Mouse (Mus musculus) frontal cortex, postnatal 14 days (tissue): Measurements from ENCODE around the gene Ttll8.

ENCODE experiments used
- DNase-seq, 2 experiments: peaks; one replicate each; pipeline ENCODE4 v3.0.0; 2022; ENCODE audit warnings: low spot score in 2 of 2

The Ttll8 gene

GRCm38 (mm10) chr15:88954368-88955072, at the start of gene Ttll8:
TSS of gene Ttll8 (minus strand) at chr15:88954418.
- no peak for DNase-seq

DNA sequence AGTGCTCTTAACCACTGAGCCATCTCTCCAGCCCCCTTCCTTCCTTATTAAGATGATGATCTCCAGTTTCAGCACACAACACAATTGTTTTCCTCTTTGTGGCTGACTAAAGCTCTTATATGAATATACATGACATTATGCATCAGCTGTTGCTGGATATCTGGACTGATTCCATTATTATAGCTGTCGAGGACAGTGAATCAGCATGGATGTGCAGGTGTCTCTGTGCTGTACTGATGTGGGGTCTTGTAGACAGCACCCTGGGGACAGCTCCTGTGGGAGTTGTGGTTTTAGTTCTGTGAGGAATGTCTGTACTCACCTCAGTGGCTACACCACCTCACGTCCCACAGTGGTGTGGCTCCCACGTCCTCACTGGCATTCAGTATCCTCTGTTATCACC, 47.0 kb upstream of the Ttll8 start:
- no peak for DNase-seq

GRCm38 (mm10) chr15:89000367-89000766, 46.1 kb upstream of the Ttll8 start:
- no peak for DNase-seq

DNA sequence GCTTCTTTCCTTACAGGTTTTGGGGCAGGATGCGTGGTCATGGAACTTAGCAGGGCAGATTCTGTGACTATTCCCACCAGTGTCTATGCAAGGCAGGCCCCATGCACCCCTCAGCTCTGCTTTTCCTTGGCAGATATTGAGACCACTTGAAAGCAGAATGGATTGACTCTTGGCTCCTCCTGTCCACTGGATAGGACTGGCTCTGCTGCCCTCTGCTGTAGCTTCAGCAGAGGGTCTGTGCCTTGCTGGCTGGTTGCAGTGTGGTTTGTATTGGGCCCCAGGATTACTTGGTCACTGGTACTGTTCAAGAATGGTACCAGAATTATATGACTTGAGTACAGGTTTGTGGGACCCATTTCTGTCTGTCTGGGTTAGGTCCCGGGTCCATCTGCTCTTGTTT, 44.9 kb upstream of the Ttll8 start:
- no peak for DNase-seq

- DNase-seq: no peak
Observed at GRCm38 (mm10) chr15:88998636-88999035, 44.4 kb upstream of the Ttll8 start.

DNA sequence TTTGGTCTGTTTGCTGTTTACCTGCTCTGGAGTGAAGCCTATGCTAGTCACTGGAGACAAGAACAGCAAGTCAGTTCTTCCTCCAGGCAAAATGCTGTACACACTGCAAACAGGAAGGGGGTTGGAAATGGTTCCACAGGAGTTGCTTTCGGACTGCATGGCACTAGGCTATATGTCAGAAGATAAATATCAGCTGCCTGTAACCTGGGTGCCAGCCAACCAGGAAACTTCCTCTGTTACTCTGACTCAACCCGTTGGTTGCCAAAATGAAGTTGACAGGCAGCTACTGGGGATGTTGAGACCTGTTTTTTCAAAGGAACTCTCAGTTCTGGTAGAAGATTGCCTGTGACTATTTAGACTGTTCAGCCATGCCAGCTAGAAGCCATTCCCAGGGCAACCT, 35.0 kb upstream of the Ttll8 start:
- DNase-seq: no peak

DNA sequence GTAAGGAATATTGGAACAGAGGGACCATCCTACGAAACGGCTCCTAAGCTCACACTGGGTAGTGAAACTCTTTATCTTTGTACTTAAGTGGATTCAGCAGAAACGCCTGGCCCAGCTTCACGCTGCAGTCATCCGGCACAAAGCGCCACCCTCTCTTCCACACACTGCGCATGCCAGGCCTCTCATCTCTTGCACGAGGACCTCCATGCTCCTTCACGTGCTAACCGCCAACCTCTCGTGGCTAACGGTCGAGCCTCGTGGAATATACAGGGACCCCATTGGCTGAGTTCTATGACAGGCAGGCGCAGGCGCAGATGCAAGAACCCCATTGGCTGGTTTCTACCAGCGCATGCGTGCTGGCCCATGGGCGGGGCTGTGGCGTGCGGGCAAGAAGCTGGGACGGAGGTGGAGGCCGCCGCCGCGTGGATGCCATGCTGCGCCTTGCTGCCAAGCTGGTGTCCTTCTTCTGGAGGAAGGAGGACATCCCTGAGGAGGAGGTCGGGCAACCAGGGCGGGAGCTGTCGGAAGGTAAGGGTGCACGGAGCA, 28.4 kb upstream of the Ttll8 start, which contains the start of gene Mov10l1:
Gene Mov10l1, plus strand, starts transcription at position 376 of the 546 bp plus-strand sequence.
- DNase-seq: no peak

DNA sequence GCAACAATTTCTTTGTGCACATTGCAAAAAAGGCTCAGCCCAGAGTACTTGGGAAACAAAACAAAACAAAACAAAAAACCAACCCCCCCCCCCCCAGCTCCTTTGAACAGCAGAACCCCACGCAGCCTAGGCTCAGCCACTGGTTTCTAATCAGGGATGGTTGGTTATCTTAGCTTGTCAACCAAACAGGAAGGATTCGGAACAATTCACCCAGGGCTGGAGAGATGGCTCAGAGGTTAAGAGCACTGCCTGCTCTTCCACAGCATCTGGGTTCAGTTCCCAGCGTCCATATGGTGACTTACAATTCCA, 24.9 kb upstream of the Ttll8 start:
- no peak for DNase-seq

- peak in 1 of 2 experiments; percentile 17 for DNase-seq
Observed at GRCm38 (mm10) chr15:88978281-88979137, 24.3 kb upstream of the Ttll8 start, which contains the start of gene Mlc1. TSS of gene Mlc1 (minus strand) at chr15:88979007.

GRCm38 (mm10) chr15:88972300-88972699, 18.1 kb upstream of the Ttll8 start:
- DNase-seq: no peak

DNA sequence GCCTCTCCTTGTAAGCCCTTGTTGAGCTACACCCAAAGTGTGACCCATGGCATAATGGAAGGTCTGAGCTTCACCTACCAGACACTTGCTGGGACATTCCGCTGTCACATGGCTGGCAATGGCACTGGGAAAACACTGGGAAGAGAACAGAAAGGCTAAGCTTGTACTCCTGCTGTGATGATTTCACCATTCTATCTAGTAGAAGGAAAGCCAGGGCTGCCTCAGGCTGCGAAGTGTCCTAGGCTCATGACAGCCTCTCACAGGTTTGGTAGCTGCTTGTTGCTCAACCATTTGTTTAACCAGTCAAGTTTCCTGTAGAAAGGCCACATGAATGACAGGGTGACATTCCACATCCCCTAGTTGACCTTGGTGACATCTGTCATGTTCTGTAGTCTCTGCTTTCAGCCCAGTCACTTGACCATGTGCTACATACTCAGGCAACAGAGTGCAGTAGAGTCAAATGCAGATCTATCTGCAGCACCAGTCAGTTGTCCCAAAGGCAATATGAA, 9.9 kb upstream of the Ttll8 start:
- no peak for DNase-seq

DNA sequence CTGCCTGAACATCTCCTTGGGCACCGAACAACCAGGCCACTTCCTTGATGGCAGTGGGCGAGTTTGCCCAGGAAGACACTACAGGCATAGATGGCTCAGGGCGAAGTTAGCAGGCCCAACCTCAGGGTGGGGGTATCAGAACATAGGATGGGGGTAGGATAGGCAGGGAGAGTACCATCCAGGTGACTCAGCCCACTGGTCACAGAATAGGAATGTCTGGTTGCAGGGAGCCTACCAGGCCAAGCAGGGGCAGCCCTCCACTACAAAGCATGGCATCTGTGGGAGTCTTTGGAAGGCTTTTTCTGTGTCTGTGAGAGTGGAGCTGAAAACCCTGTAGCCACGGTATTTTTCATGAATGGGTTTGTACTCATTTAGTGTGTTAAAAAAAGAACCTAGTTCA, 3.3 kb upstream of the Ttll8 start:
- DNase-seq: no peak

DNA sequence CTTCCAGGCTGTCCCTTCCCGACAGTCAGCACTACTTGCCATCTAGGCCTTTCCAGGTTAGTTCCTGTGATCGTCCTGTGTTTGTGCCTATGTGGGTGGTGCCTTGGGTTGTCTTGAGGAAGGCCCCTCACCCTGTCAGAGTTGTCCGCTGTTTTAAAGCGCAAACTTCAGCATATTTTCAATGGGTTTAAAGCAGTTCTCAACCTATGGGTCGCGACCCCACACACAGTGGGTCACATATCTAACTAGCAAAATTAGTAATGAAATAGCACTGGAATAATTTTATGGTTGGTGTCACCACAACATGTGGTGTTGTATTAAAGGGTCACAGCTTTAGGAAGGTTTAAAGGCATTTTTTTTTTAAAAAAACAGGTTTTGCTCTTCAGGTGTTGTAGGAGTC, 1.1 kb upstream of the Ttll8 start:
- DNase-seq: no peak

GRCm38 (mm10) chr15:88951246-88951645, 3.0 kb downstream of the Ttll8 start:
- no peak for DNase-seq

DNA sequence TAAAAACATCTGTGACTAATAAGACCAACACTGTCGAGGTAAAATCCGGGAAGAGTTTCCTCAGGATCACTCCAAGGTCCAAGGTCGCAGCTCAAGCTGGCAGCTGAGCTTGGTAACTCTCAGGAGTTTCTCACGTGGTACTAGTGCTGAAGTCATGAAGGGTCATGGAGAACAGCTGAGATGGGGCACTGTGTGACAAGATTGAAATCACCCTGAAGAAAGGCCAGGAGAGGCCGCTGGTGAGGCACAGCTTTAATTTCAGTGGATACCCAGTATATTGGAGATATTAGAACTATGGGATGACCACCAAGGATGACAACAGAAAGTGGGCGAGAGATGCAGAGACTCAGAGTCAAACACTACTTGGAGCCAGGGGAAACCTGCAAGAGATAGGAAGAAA, 7.4 kb downstream of the Ttll8 start:
- DNase-seq: no peak

- no peak for DNase-seq
Observed at GRCm38 (mm10) chr15:88943896-88944551, 10.2 kb downstream of the Ttll8 start.

DNA sequence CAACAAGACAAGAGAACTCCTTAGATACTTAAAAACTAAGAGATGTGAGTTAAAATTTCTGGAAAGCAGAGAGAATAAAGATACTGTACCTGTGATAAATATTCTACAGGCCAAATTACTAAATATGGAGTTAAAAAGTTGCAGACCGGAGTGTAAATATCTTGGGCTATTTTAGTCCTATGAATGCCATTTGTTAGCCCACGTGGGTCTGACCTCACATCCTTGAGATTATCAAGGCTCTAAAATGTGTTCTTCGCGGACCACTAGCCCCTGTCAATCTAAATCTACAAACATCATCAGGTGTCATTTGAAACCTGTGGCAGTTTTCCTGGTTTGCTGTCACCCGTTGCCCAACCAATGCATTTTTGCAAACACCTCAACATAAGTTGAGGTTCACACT, 11.4 kb downstream of the Ttll8 start:
- no peak for DNase-seq

GRCm38 (mm10) chr15:88937291-88937650, 16.9 kb downstream of the Ttll8 start:
- DNase-seq: no peak

GRCm38 (mm10) chr15:88936619-88937290, 17.5 kb downstream of the Ttll8 start:
- DNase-seq: no peak

- peak in 1 of 2 experiments; percentile 28 for DNase-seq
Observed at GRCm38 (mm10) chr15:88934141-88934540, 20.1 kb downstream of the Ttll8 start.

- no peak for DNase-seq
Observed at GRCm38 (mm10) chr15:88932667-88933066, 21.6 kb downstream of the Ttll8 start.

DNA sequence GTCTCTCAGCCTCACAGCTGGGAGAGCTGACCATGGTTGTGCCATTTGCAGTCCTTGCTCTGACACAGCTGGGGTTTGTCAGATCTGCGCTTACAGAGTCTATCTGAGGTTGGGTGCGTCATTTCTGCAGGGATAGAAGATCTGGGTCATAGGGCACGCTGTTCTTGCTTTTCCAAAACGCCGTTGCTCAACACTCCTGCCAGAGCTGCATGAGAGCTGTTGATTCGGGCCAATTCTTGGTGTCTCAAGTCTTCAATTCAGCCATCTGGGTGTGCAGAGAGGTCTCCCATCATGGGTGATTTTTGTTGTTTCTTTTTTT, 32.3 kb downstream of the Ttll8 start:
- no peak for DNase-seq
